Mouse (Mus musculus) lung, adult 2 months (tissue): ENCODE results near the gene Exoc8. TPM values are rescaled to one million over a fixed set of nuclear protein-coding genes. Genes with fewer than 3 reads are reported as not detected.

Experiments
- DNase-seq: peaks from one replicate; pipeline ENCODE4 v3.0.0; 2022
- H3K4me1 ChIP-seq: fragments of 200-500 bp; 2 replicates; pipeline ENCODE4 v1.6.1; 2011; ENCODE audit warnings: low read length; ENCODE audit not compliant: control insufficient read depth, insufficient read depth
- H3K4me3 ChIP-seq: fragments of 200-500 bp; replicated peaks from 2 replicates; pipeline ENCODE3; 2011; ENCODE audit warnings: low read depth, mild to moderate bottlenecking, control low read depth, low read length; ENCODE audit errors: extremely low read depth
- CTCF ChIP-seq: fragments of 200-500 bp; IDR thresholded peaks from 2 replicates; pipeline ENCODE4 v1.5.1; 2011; ENCODE audit warnings: mild to moderate bottlenecking, low read length, control low read depth; ENCODE audit not compliant: insufficient read depth
- POLR2A ChIP-seq: fragments of 200-500 bp; IDR thresholded peaks from 2 replicates; pipeline ENCODE4 v1.6.1; 2011; ENCODE audit warnings: low read depth, mild to moderate bottlenecking, control low read depth, low read length, borderline replicate concordance; ENCODE audit errors: extremely low read depth
- WGBS: fragments of 180-500 bp; shearing (Covaris S2); methylation state at CpG from one replicate; pipeline ENCODE4 v1.1.7; 2018; 5-methylcytosine and 5-hydroxymethylcytosine counted together
- polyA plus RNA-seq: library from polyadenylated mRNA; depleted of rRNA; stranded (reverse); fragments of >200 nt; gene quantifications from 2 replicates; pipeline ENCODE4 v1.2.3, GENCODE M21; 2012; rRNA removed

Gene Exoc8
- 12.8 and 13.6 TPM in 2 replicates for polyA plus RNA-seq

DNA sequence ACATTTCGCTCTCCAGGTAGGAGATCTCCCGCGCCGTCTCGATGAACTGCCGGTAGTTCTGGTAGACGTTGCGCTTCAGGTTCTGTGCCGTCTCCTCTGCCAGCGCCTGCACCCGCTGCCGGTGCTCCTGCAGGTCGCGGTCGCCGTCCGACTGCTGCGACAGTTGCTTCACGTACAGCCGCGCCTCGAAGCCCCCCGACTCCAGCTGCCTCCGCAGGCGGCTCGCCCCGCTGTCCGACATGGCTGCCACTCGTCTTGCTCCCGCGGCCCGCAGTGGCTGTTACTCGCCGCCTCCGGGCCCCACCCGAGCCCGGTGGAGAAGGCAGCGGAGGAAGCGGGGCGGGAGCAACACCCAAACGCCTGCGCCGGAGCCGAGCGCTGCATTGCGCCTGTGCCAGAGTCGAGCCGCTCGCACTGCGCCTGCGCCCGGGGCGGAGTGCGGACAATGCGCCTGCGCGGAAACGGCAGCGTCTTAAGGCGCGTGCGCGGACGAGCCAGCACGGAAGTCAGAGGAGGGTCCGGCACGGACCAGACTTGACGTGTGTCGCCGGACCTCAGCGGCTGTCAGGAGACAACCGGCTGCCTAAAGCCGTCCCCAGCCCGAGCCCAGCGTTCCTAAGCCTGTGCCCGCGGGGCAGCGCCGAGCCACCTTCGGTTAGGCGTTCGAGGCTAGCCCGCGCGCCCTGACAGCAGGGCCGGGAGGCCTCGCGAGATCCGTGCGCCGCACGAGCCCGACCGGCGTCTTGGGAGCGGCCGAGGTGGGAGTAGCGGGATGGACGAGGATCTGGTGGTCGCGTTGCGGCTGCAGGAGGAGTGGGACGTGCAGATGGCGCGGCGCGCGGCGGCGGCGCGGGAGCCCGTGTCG, at the start of gene Exoc8, which contains the start of gene Sprtn:
Exoc8 (minus strand) TSS at position 320 of the 865 bp plus-strand sequence.
Sprtn (plus strand) TSS at position 501 of the 865 bp plus-strand sequence.
- WGBS = under 1% methylated on average over 114 of the region's 114 CpGs
- DNase-seq = peak; percentile 98
- peaks cover 13% of the 10 kb centered on the region for H3K4me1 ChIP-seq
- peak within 1 kb of the TSS; percentile 87 for H3K4me3 ChIP-seq
- no peak for TF ChIP-seq CTCF
- TF ChIP-seq POLR2A = peak; percentile 93

DNA sequence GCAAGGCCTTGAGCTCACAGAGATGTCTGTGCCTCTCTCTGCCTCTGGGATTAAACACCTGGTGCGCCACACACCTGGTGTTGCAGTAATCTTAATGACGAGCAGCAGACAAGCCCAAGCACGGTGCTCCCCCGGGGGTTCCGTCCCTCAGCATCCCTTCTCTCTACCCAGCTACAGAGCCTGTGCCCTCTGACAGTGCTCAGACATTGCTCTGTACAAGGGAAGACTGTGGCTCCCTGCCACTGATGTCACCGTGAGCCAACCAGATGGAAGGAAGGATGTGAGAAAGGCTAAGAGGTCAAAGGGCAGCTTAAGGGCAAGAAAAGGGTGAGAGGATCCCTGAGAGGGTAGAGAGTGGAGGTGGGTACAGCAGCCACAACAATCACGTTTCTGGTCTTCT, 46.9 kb upstream of the Exoc8 start:
- Histone ChIP-seq H3K4me1 (peaks cover 13% of the 10 kb centered on the region), H3K4me3 (no peak overlapping the region)
- no peak for TF ChIP-seq CTCF
- TF ChIP-seq POLR2A = no peak
- no peak for DNase-seq
- 66% methylated on average over 7 of the region's 7 CpGs for WGBS

DNA sequence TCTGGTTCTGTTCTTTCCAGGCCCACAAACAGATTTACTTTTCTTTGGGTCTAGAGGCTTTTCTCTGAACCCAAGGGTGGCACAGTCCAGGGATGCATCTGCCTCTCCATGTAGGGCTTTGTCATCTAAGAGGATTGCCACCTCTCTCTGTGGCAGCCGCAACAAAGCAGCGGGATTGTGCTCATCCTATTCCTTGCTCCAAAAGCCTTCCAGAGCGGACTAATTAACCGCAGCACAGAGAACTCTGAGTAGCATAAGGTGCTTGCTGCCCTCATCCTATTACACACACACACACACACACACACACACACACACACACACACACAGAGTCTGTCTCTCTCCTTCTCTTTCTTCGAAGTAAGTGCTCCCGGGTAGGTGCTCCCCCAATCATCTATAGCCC, 46.3 kb upstream of the Exoc8 start:
- no peak overlapping the region for H3K4me3 ChIP-seq
- WGBS = 93% methylated on average over 6 of the region's 6 CpGs
- no peak for TF ChIP-seq POLR2A
- no peak for TF ChIP-seq CTCF
- no peak for DNase-seq
- peaks cover 13% of the 10 kb centered on the region for H3K4me1 ChIP-seq

DNA sequence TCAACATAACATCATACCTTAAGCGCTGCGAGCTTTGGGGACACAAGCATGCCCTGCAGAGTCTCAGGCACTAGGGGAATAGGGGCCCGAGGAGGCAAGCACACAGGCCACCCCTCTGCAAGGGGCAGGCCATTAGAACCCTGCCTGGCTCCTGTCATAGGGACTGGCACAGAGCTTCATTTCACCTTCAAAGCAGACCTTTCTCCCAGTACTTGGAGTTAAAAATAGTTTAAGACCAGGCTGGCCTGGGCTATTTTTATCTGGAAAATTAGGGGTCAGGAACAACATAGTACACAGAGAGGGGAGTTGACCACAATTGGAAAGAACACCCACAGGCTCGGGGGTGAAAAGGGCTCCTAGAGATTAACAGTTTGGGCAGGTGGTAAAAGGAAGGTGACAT, 39.8 kb upstream of the Exoc8 start:
- 89% methylated on average over 4 of the region's 4 CpGs for WGBS
- no peak overlapping the region for H3K4me3 ChIP-seq
- no peak for DNase-seq
- no peaks in the 10 kb centered on the region for H3K4me1 ChIP-seq
- TF ChIP-seq POLR2A = no peak
- TF ChIP-seq CTCF = no peak

DNA sequence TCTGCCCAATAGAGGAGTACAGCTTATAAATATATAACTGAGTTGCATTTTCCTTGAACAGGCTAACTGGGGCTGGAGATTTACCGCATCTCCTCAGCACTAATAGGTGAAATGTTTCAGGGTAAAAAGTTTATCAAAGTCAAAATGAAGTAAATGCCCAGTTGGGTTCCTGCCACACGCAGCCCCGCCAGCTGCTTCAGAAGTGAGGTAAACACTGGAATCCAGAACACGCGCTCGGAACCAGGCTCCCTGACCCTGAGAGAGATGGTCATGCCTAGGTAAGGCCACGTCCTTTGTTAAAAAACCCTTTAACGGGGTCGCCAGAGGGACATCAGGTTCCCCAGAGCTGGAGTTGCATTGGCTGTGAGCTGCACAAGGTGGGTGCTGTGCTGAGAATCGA, 39.2 kb upstream of the Exoc8 start:
- no peak overlapping the region for H3K4me3 ChIP-seq
- 88% methylated on average over 10 of the region's 10 CpGs for WGBS
- DNase-seq = no peak
- no peak for TF ChIP-seq CTCF
- no peak for TF ChIP-seq POLR2A
- H3K4me1 ChIP-seq = no peaks in the 10 kb centered on the region

DNA sequence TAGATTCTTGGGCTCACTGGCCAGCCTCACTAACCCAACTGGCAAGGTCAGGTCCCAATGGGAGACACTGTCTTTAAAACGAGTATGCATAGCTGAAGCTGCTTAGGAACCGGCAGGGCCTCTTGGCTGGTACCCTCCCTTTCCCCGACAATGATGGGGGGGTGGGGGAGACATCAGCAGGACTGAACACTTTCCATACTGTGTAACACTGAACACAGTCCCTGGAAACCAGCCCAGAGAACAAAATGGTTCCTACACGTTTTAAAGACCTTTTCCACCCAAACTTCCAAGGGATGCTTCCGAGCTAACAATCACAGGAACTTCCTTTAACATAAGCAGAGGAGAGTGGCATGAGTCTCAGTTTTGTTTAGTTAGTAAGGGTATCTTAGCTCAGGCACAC, 37.6 kb upstream of the Exoc8 start:
- no peak for DNase-seq
- Histone ChIP-seq H3K4me3 (no peak overlapping the region), H3K4me1 (no peaks in the 10 kb centered on the region; the same call in 1 of the 2 replicates)
- TF ChIP-seq CTCF (no peak), POLR2A (no peak)
- WGBS = 56% methylated on average over 5 of the region's 5 CpGs

DNA sequence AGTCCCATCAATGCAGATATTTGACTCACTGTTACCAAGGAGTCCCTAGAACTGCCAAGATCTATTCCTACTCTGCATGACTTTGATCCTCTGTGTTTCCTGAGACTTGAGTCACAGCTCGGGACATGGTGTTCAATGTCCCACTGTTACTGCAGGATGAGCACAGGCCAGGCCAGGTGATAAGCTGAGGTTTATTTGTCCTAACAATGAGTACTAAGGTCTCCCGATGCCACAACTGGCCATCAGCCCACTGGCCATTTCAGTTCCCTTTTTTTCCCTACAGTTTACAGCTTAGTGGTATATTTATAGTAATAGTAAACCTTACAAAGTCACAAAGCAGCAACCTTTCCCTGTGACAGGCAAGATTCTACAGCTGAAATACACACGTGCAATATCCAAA, 34.9 kb upstream of the Exoc8 start:
- WGBS = 53% methylated on average over 3 of the region's 3 CpGs
- DNase-seq = no peak
- TF ChIP-seq CTCF = no peak
- Histone ChIP-seq H3K4me1 (peaks cover under 1% of the 10 kb centered on the region; the same call in 1 of the 2 replicates), H3K4me3 (no peak overlapping the region)

DNA sequence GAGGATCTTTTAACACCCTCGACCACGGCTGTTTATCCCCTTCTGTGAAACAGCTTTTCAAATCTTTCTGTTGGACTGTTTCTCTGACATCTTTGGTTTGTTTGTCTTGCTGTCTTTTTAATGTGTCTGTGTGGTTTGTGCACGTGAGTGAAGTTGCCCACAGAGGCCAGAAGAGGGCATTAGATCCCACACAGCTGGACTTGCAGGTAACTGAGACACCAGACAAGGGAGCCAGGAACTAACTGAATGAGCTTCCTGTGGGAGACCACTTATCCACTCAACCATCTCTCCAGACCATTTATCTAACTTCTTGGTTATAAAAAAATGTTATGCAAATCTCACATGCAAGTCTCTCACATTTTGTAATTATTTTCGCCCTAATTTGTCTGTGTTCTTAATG, 33.1 kb upstream of the Exoc8 start:
- Histone ChIP-seq H3K4me1 (peaks cover 14% of the 10 kb centered on the region), H3K4me3 (no peak overlapping the region)
- 82% methylated on average over 4 of the region's 4 CpGs for WGBS
- DNase-seq = no peak
- TF ChIP-seq CTCF = no peak
- no peak for TF ChIP-seq POLR2A

DNA sequence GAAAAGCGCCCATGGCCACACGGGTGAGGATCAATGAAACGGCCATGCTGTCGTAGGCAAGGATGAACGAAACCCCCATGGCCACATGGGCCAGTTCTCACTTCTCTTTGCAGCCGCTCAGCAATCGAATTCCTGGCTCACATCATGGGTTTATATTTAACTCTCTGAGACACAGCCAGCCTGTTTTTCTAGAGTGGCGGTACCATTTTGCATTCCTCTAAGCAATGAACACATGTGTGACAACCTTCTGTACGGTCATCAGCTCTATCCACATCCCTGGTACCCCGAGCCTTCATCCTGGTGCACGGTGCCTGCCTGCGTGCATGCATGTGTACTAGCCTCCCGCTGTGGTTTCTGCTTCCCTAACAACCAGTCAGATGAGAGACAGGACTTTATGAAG, 32.6 kb upstream of the Exoc8 start:
- TF ChIP-seq POLR2A (no peak), CTCF (no peak)
- 81% methylated on average over 13 of the region's 13 CpGs for WGBS
- DNase-seq = no peak
- Histone ChIP-seq H3K4me3 (no peak overlapping the region), H3K4me1 (peaks cover 17% of the 10 kb centered on the region)

DNA sequence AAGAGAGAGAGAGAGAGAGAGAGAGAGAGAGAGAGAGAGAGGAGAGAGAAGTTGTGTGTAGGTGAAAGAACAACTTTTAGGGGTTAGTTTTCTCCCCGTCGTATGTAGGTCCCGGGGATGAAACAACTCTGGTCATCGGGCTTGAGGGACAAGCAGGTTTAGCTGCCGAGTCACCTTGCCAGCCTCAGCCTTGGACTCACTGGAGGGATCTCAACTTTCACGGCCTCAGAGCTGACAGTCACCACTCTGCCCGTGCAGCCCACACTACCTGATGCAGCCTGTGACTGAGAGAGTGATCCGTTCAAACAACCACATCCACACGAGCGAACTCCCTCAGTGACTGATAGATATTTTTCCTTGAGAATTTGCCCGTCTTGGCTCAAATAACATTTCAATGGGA, 31.5 kb upstream of the Exoc8 start:
- Histone ChIP-seq H3K4me1 (peaks cover 21% of the 10 kb centered on the region), H3K4me3 (no peak overlapping the region)
- WGBS = 76% methylated on average over 11 of the region's 11 CpGs
- TF ChIP-seq CTCF (no peak), POLR2A (no peak)
- DNase-seq = no peak

DNA sequence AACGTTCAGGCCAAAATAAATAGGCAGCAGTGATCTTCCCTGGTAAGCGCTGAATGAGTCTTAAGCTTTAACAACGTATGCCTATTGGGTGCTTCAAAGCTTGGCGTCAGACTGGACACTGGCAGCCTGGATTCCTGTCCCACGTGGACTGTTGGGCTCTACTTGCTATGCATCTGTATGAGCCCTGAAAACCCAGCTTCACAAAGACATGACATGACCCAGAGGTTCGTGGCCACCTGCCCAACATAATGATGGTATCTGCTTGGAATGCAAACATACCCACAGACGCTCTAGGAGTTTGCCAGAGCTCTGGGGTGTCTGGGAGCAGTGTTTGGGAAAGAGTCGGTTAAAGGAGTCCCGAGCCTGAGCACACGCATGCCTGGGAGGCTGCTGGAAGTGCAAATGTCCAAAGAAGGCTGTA, 28.9 kb upstream of the Exoc8 start:
- no peak for TF ChIP-seq CTCF
- TF ChIP-seq POLR2A = no peak
- Histone ChIP-seq H3K4me1 (peaks cover 31% of the 10 kb centered on the region), H3K4me3 (no peak overlapping the region)
- WGBS = 18% methylated on average over 10 of the region's 10 CpGs
- DNase-seq = peak; percentile 32
